Mouse (Mus musculus) lung, embryonic 16.5 days (tissue): ENCODE measurements around the gene Ubald1. TPM values are rescaled to one million over a fixed set of nuclear protein-coding genes. Genes with fewer than 3 reads are reported as not detected.

Experiments used
- ATAC-seq: fragments of 200-750 bp; cut with Nextera tagmentation; 2 replicates; pipeline ENCODE4 v1.8.0; 2017; ENCODE audit warnings: low read depth, mild to moderate bottlenecking, moderate library complexity
- H3K27ac ChIP-seq: fragments of 300-500 bp; sonication (generic); 2 replicates; pipeline ENCODE4 v1.5.1; 2014; ENCODE audit warnings: mild to moderate bottlenecking, control low read depth, low read length
- H3K27me3 ChIP-seq: fragments of 300-500 bp; sonication (generic); 2 replicates; pipeline ENCODE4 v1.6.1; 2014; ENCODE audit warnings: low read depth, low read length, mixed read lengths; ENCODE audit not compliant: control insufficient read depth, insufficient read depth
- H3K36me3 ChIP-seq: fragments of 300-500 bp; sonication (generic); 2 replicates; pipeline ENCODE4 v1.6.1; 2014; ENCODE audit warnings: low read length; ENCODE audit not compliant: control insufficient read depth, insufficient read depth
- H3K4me1 ChIP-seq: fragments of 300-500 bp; sonication (generic); replicated peaks from 2 replicates; pipeline ENCODE4 v1.6.1; 2014; ENCODE audit warnings: low read length, mixed read lengths; ENCODE audit not compliant: control insufficient read depth, insufficient read depth
- H3K4me2 ChIP-seq: fragments of 300-500 bp; sonication (generic); 2 replicates; pipeline ENCODE4 v1.6.1; 2014; ENCODE audit warnings: low read depth, low read length, control low read depth
- H3K4me3 ChIP-seq: fragments of 300-500 bp; sonication (generic); 2 replicates; pipeline ENCODE4 v1.5.1; 2014; ENCODE audit warnings: mild to moderate bottlenecking, low read length, control low read depth
- H3K9ac ChIP-seq: fragments of 300-500 bp; sonication (generic); 2 replicates; pipeline ENCODE4 v1.6.1; 2014; ENCODE audit warnings: low read length, control low read depth
- H3K9me3 ChIP-seq: fragments of 300-500 bp; sonication (generic); 2 replicates; pipeline ENCODE4 v1.6.1; 2016; ENCODE audit warnings: low read length; ENCODE audit not compliant: control insufficient read depth
- WGBS: fragments of 180-500 bp; shearing (Covaris S2); extraction: QIAGEN DNeasy Blood & Tissue Kit; methylation state at CpG from one replicate; pipeline ENCODE4 v1.1.7; 2014; 5-methylcytosine and 5-hydroxymethylcytosine counted together
- polyA plus RNA-seq: library from polyadenylated mRNA; unstranded; fragments of >200 nt; fragmentation: Nextera tagmentation; extraction: Ambion mirVana; gene quantifications from 2 replicates; pipeline ENCODE4 v1.2.1, GENCODE M21; 2015

The Ubald1 gene
- polyA plus RNA-seq, result 38.2 and 43.1 TPM in 2 replicates

DNA sequence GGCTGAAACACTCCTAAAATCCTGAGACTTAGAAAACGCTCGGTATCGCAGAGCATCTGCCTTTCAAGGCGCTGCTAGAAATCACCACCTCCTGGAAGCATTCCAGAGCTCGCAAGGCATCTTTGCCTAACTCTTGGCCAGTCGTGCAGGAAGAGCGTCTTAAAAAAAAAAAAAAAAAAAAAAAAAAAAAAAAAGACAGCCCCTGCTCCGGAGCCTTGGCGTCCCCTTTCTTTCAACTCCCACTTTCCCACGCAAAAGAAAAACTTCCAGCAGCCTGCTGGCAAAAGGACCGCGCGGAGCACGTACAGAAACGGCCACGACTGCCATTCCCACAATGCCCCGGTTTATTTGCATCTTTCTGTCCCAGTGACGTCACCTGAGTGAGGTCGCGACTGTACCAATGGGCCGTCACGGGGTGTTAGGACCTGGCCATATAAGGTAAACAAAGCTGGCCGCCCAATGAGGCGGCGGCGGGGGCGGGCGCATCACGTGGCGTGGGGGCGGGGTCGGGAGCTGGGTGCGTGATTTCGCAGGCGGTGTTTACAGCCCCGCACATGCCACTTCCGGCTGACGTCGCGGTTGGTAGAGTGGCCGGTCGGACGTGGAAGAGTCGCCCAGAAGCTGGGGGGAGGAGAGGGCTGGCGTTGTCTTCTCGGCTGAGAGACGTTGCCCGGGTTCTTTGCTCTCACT, at the start of gene Ubald1:
Gene Ubald1 (minus strand): TSS at position 180 of the 690 bp plus-strand sequence.
- Histone ChIP-seq H3K4me2 (peak within 1 kb of the TSS; percentile 93), H3K9me3 (no peaks in the 10 kb centered on the region), H3K9ac (peak within 1 kb of the TSS; percentile 93), H3K27me3 (no peaks in the 10 kb centered on the region), H3K4me1 (peaks cover 39% of the 10 kb centered on the region), H3K27ac (peak within 1 kb of the TSS; percentile 100), H3K36me3 (no peaks in the 10 kb centered on the region; the same call in 1 of the 2 replicates), H3K4me3 (peak within 1 kb of the TSS; percentile 96)
- ATAC-seq, result peak; percentile 89
- 0% methylated on average over 48 of the region's 48 CpGs for WGBS

DNA sequence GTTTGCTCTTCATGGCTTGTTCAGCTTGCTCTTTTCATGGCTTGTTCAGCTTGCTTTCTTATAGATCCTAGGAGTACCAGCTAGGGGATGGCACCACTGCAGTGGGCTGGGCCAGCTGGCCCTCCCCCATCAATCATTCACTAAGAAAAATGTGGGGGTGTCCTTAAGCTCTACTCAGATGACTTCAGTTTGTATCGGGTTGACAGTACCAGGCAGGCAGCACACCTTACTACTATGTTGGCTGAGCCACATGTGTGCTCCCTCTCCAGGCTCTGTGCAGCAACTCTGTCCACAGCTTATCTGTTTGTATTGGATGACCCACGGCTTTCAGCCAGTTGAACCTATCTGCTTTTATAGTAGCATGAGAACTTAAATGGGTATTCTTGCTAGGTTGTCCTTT, 48.4 kb upstream of the Ubald1 start:
- Histone ChIP-seq H3K27ac (no peak overlapping the region), H3K4me1 (no peaks in the 10 kb centered on the region), H3K9ac (no peak overlapping the region), H3K27me3 (no peaks in the 10 kb centered on the region), H3K36me3 (peaks cover 38% of the 10 kb centered on the region), H3K4me2 (no peak overlapping the region), H3K4me3 (no peak overlapping the region), H3K9me3 (no peaks in the 10 kb centered on the region)
- 61% methylated on average over 2 of the region's 2 CpGs for WGBS
- ATAC-seq, result no peak

DNA sequence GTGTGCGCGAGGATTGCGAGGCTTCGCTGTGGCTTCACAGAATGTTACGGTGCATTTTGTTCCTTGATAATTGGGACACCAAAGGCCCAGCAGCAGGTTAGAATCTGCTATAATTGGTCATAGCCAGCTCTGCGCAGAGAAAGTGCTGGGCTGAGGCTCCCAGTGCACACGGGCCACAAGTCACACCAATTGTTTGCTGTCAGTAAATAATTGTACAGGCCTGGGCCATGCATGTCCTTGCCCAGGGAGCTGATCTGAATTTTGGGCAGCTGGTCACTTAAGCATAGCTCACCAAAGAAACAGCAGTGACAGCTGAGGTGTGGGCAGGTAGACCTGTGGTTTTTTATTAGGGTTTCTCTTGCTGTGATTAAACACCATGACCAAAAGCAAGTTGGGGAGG, 47.9 kb upstream of the Ubald1 start:
- WGBS, result 91% methylated on average over 7 of the region's 7 CpGs
- ATAC-seq, result no peak

DNA sequence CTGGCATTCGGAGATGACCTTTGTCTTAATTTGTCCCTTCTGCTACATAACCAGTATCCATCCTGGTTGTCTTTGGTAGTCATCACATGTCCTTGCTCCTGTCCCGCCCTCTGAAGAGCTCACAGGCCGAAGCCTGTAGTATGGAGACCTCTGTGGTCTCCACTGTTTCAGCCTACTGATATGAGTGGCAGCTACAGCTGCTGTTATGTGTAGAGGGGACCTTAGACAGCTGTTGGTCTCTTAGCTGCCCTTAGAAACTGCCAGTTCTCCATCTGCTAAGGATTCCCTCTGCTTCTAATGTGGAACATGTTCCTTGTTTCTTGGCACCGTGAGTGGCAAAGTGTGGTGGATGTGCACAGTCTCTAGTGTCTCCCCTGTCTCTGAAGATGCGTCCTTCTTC, 43.9 kb upstream of the Ubald1 start:
- no peak overlapping the region for H3K4me3 ChIP-seq
- H3K9ac ChIP-seq, result no peak overlapping the region
- H3K9me3 ChIP-seq, result no peaks in the 10 kb centered on the region
- no peak for ATAC-seq
- no peak overlapping the region for H3K27ac ChIP-seq
- peaks cover 38% of the 10 kb centered on the region for H3K36me3 ChIP-seq
- no peaks in the 10 kb centered on the region for H3K27me3 ChIP-seq
- H3K4me2 ChIP-seq, result no peak overlapping the region
- no peaks in the 10 kb centered on the region for H3K4me1 ChIP-seq
- 93% methylated on average over 5 of the region's 5 CpGs for WGBS

More for the DNA sequence above, 47.9 kb upstream of the Ubald1 start:
- Histone ChIP-seq H3K4me2 (no peak overlapping the region), H3K9me3 (no peaks in the 10 kb centered on the region), H3K27ac (no peak overlapping the region), H3K4me1 (no peaks in the 10 kb centered on the region), H3K27me3 (no peaks in the 10 kb centered on the region), H3K4me3 (no peak overlapping the region), H3K9ac (no peak overlapping the region), H3K36me3 (peaks cover 39% of the 10 kb centered on the region)

DNA sequence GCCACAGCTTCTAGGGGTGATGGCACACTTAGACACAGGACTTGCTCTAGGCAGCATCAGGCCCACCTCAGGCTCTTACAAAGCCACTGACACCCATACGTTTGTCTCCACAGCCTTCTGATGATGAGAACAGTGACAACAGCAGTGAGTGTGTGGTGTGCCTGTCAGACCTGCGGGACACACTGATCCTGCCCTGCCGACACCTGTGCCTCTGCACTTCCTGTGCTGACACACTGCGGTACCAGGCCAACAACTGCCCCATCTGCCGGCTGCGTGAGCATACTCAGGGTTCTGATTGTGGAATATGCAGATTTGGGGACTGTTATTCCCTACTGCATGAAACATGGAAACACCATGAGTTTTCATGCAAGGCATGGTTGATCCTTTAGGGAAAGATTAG, 42.4 kb upstream of the Ubald1 start:
- no peak overlapping the region for H3K4me2 ChIP-seq
- H3K36me3 ChIP-seq, result peaks cover 30% of the 10 kb centered on the region
- no peaks in the 10 kb centered on the region for H3K27me3 ChIP-seq
- no peaks in the 10 kb centered on the region for H3K9me3 ChIP-seq
- no peaks in the 10 kb centered on the region for H3K4me1 ChIP-seq
- H3K27ac ChIP-seq, result no peak overlapping the region
- ATAC-seq, result no peak
- H3K4me3 ChIP-seq, result no peak overlapping the region
- WGBS, result 88% methylated on average over 6 of the region's 6 CpGs
- no peak overlapping the region for H3K9ac ChIP-seq

DNA sequence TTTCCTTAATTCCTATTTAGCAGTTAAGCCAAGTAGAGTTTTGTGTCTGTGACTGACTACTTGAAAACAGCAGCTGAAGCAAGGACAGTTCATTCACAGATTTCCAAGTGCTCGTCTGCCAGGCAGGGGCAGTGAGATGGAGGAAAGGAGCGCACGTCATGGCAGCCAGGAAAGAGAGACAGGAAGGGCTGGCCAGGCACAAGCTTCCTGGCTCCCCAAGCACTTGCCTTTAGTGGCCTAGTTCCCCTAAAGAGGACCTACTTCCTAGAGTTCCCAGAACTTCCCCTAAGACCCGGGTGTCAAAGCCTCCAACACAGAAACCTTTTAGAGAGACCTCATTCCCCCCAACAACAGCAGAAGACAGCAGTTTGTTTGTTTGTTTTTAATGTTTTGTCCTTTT, 40.4 kb upstream of the Ubald1 start:
- Histone ChIP-seq H3K9ac (no peak overlapping the region), H3K4me2 (no peak overlapping the region), H3K4me3 (no peak overlapping the region), H3K27ac (peak overlapping the region; percentile 42; the same call in 1 of the 2 replicates), H3K27me3 (no peaks in the 10 kb centered on the region), H3K4me1 (no peaks in the 10 kb centered on the region), H3K36me3 (peaks cover 31% of the 10 kb centered on the region), H3K9me3 (no peaks in the 10 kb centered on the region)
- 76% methylated on average over 4 of the region's 4 CpGs for WGBS
- no peak for ATAC-seq

- Histone ChIP-seq H3K27me3 (no peaks in the 10 kb centered on the region), H3K4me2 (no peak overlapping the region), H3K27ac (no peak overlapping the region), H3K36me3 (peaks cover 26% of the 10 kb centered on the region), H3K4me1 (peaks cover 5% of the 10 kb centered on the region), H3K9me3 (no peaks in the 10 kb centered on the region), H3K9ac (no peak overlapping the region), H3K4me3 (no peak overlapping the region)
- WGBS, result 80% methylated on average over 2 of the region's 2 CpGs
- no peak for ATAC-seq
These were observed 36.5 kb upstream of the Ubald1 start for GRCm38 (mm10) chr16:4916608-4917007.

DNA sequence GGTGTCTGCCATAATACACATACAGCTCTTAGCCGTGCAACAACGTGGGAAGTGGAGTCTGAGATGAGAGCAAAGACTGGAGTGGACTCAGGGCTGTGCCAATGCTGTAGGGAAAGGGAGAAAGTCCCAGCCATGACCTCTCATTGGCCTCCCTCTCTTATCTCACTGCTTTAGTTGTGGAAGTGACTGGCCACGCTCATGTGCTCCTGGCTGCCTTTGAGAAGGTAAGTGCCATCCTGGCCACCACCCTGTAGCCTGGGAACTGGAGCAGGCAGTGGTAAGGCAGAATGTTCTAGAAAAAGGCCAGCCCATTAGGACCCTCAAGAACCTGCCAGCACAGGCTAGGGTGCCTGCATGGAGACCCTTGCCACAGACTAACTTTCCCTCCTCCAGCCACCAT, 35.8 kb upstream of the Ubald1 start:
- WGBS, result 78% methylated on average over 3 of the region's 3 CpGs
- H3K4me3 ChIP-seq, result no peak overlapping the region
- peaks cover 5% of the 10 kb centered on the region for H3K4me1 ChIP-seq
- H3K9me3 ChIP-seq, result no peaks in the 10 kb centered on the region
- no peaks in the 10 kb centered on the region for H3K27me3 ChIP-seq
- H3K27ac ChIP-seq, result no peak overlapping the region
- H3K9ac ChIP-seq, result no peak overlapping the region
- H3K36me3 ChIP-seq, result peaks cover 30% of the 10 kb centered on the region
- H3K4me2 ChIP-seq, result no peak overlapping the region
- ATAC-seq, result no peak

DNA sequence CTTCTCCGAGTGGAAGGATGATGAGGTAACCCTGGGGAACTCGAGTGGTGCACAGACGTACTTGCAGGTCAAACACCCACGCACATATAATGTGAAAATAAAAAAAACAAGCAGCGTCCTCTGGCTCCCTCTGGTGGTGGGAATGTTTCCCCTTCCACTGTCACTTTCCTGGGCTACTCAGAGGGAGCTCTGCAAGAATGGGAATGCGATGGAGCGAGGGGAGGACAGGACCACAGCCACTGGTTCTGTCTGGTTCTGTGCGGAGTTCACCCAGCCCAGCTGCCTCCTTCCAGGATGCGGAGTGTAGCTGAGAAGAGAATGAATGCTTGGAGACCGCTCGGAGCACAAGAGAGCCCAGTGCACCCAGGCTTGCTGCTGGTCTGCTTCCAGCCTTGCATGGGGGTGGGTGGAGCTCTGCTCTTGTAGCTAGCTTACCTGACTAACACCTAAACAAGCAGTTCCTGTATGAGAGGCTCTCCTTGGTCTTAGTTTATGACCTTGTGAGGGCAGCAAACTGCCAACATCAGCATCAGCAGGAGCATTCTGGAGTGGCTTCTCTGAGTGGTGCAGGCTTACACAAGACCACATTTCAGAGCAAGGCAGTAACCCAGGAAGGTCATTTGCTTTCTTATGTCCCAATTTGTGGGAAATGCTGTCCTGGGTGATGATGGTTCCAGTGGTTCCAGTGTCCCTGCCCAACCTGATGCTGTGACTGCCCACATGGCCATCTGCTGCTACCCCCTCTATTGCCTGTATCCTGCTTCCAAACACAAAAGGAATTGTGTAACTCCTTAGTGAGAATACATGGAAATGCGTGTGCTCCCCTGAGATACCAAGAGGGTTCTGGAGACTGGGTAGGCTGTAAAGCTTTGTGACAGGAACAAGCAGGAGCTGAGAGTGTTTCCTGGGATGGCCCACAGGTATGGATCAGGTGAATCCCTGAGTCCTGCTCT, 33.9 kb upstream of the Ubald1 start:
- Histone ChIP-seq H3K27ac (peak overlapping the region; percentile 71), H3K4me3 (no peak overlapping the region), H3K4me2 (no peak overlapping the region), H3K9me3 (no peaks in the 10 kb centered on the region), H3K4me1 (peaks cover 5% of the 10 kb centered on the region), H3K36me3 (peaks cover 37% of the 10 kb centered on the region), H3K9ac (0 out of 2 replicates have a peak overlapping the region, but pooled peaks have one; percentile 17), H3K27me3 (no peaks in the 10 kb centered on the region)
- peak; percentile 79 for ATAC-seq
- 31% methylated on average over 12 of the region's 12 CpGs for whole genome bisulfite sequencing
